In the genomic region with DNA sequence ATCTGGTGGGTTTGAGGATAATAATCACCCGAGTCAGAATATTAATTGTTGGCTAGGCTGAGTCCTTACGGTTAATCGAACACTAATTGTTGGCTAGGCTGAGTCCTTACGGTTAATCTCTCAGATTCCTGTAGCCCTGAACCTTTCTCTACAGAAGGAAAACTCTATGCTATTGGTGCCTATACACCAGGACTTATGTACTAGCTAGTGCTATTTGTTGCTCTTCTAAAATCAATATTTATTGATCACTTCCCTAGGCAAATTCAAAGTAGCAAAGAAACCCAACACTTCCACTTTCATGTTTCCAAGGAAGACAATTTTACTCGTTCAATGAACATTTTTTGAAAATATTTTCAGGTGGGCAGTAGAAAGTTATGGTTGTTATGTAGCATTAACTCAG, we compare ENCODE assay signal across 21 mouse cellular contexts.
DNase-seq lines count a peak whose midpoint lies in the region; ATAC-seq and TF ChIP-seq lines count a peak whose summit lies in the region.
"Had no signal": no experiment of that assay in that cellular context is flagged by ENCODE, and none has a peak within 500 bp of the region (broad histone marks: within the 10 kb centered on the region; RNA-seq: fewer than 3 reads in every experiment).

No protein-coding gene starts in this region.

- TF ChIP-seq CTCF in liver, adult 2 months (IDR thresholded peaks at IDR 0.05; ENCODE audit: low read depth, low read length), result no peak
- TF ChIP-seq CTCF in liver, postnatal 0 days (IDR thresholded peaks at IDR 0.05; ENCODE audit: low read depth), result no peak

- H3K36me3 ChIP-seq in liver, adult 2 months (ENCODE audit: control insufficient read depth, insufficient read depth, low read length), result no peaks in the 10 kb centered on the region
- no peaks in the 10 kb centered on the region for H3K36me3 ChIP-seq in liver, postnatal 0 days (replicated peaks; ENCODE audit: insufficient read depth, low read length)
- H3K36me3 ChIP-seq in liver, embryonic 11.5 days (ENCODE audit: control insufficient read depth, insufficient read depth, low read length), result no peaks in the 10 kb centered on the region
- H3K36me3 ChIP-seq: G1E had no signal

- H3K27me3 ChIP-seq in liver, adult 2 months (ENCODE audit: control insufficient read depth, insufficient read depth, low read length), result no peaks in the 10 kb centered on the region
- H3K27me3 ChIP-seq in liver, postnatal 0 days (ENCODE audit: insufficient read depth, low read length), result no peaks in the 10 kb centered on the region
- no peaks in the 10 kb centered on the region for H3K27me3 ChIP-seq in liver, embryonic 11.5 days (replicated peaks; ENCODE audit: control insufficient read depth, insufficient read depth, low read length)
- H3K27me3 ChIP-seq: CH12.LX had no signal

- ATAC-seq in liver, postnatal 0 days, result peak; percentile 60
- ATAC-seq in liver, embryonic 11.5 days (replicated peaks; ENCODE audit: low FRiP score), result no peak
- ATAC-seq: activated CD4-positive, CD25-positive, alpha-beta regulatory T cell, adult 4 months; CD4-positive, CD25-positive, alpha-beta regulatory T cell, adult 4 months; Patski had no signal

- H3K27ac ChIP-seq in liver, adult 2 months (replicated peaks; ENCODE audit: insufficient read depth, low read depth, low read length), result no peak overlapping the region
- no peak overlapping the region for H3K27ac ChIP-seq in liver, postnatal 0 days (ENCODE audit: low read depth)
- no peak overlapping the region for H3K27ac ChIP-seq in liver, embryonic 11.5 days (ENCODE audit: low read depth, low read length)

- no peaks in the 10 kb centered on the region; the same call in 1 of the 2 replicates for H3K4me1 ChIP-seq in liver, adult 2 months (ENCODE audit: control insufficient read depth, insufficient read depth, low read length)
- peaks cover 11% of the 10 kb centered on the region for H3K4me1 ChIP-seq in liver, postnatal 0 days (ENCODE audit: insufficient read depth)
- no peaks in the 10 kb centered on the region for H3K4me1 ChIP-seq in liver, embryonic 11.5 days (replicated peaks; ENCODE audit: control insufficient read depth, insufficient read depth, low read length)

- no peak overlapping the region for H3K4me3 ChIP-seq in liver, adult 2 months (ENCODE audit: insufficient read depth, low read depth, low read length)
- H3K4me3 ChIP-seq in liver, postnatal 0 days (ENCODE audit: low read depth, low read length), result no peak overlapping the region
- H3K4me3 ChIP-seq in liver, embryonic 11.5 days (ENCODE audit: low read depth, low read length), result no peak overlapping the region

- no peak overlapping the region for H3K4me2 ChIP-seq in liver, postnatal 0 days (ENCODE audit: low read depth, low read length)
- H3K4me2 ChIP-seq in liver, embryonic 11.5 days, result no peak overlapping the region

- TF ChIP-seq POLR2A in liver, adult 2 months (IDR thresholded peaks at IDR 0.05; ENCODE audit: extremely low read depth, insufficient read depth, low read length), result no peak

- DNase-seq in kidney, adult 9 months, result peak; percentile 19
- no peak for DNase-seq in kidney, adult 11 months
- peak; percentile 59 for DNase-seq in liver, adult 2 months (ENCODE audit: extremely low read depth, low read depth, low spot score)
- DNase-seq in liver, result no peak
- DNase-seq in liver, postnatal 0 days, result no peak
- no peak for DNase-seq in liver, embryonic 11.5 days (ENCODE audit: low spot score)
- DNase-seq: adrenal gland, adult 2 months; adrenal gland, adult 8-10 months; adrenal gland, postnatal 10 days; adrenal gland, postnatal 14 days; adrenal gland, postnatal 25 days; adrenal gland, postnatal 36 days; B cell, adult 2 months; cerebellum, adult 11 months; cerebellum, adult 11-12 months; cerebellum, adult 18-20 months had no signal

- no peaks in the 10 kb centered on the region for H3K79me2 ChIP-seq in liver, adult 2 months (ENCODE audit: control insufficient read depth, insufficient read depth, low read length)

- H3K9me3 ChIP-seq in liver, postnatal 0 days (ENCODE audit: low read length), result no peaks in the 10 kb centered on the region
- no peaks in the 10 kb centered on the region for H3K9me3 ChIP-seq in liver, embryonic 11.5 days (ENCODE audit: control insufficient read depth, low read length)
- H3K9me3 ChIP-seq: G1E had no signal

- WGBS in liver, adult 2 months, result 31% methylated on average over 5 of the region's 5 CpGs
- WGBS in liver, postnatal 0 days (ENCODE audit: insufficient replicate concordance), result 68% methylated on average over 5 of the region's 5 CpGs
- WGBS in liver, embryonic 11.5 days, result 75% methylated on average over 5 of the region's 5 CpGs

- TF ChIP-seq EP300 in liver, postnatal 0 days (IDR thresholded peaks at IDR 0.05; ENCODE audit: low read depth), result 0 out of 2 replicates have a peak, but pooled peaks have one; percentile 7

- no peak overlapping the region for H3K9ac ChIP-seq in liver, adult 2 months (ENCODE audit: low read depth, low read length)
- no peak overlapping the region for H3K9ac ChIP-seq in liver, postnatal 0 days (replicated peaks)
- no peak overlapping the region for H3K9ac ChIP-seq in liver, embryonic 11.5 days (ENCODE audit: low read depth, low read length)

Comparison
In these comparisons a context has a peak if more than half of its experiments do, and no peak if none do; other contexts are left out.
1. DNase-seq: peak in kidney, adult 9 months (single experiment) and liver, adult 2 months (single experiment); none in kidney, adult 11 months (single experiment), liver (single experiment), liver, postnatal 0 days (single experiment) and liver, embryonic 11.5 days (single experiment).